Mouse (Mus musculus) splenic B cell, adult 2 months (primary cell): ENCODE measurements around the gene Osbpl3.
A peak's percentile ranks its signal among the peaks of the same experiment; 100 is the strongest.

ENCODE experiments used
- DNase-seq: peaks from one replicate; pipeline ENCODE4 v3.0.0-alpha.2; 2011; ENCODE audit warnings: low read depth, low spot score
- H3K27me3 ChIP-seq: 2 replicates; pipeline ENCODE4 v1.6.1; 2012; ENCODE audit warnings: mild to moderate bottlenecking, low read length, moderate library complexity, mixed read lengths; ENCODE audit not compliant: control insufficient read depth, poor library complexity, insufficient read depth, severe bottlenecking
- H3K36me3 ChIP-seq: 2 replicates; pipeline ENCODE4 v1.6.1; 2012; ENCODE audit warnings: mild to moderate bottlenecking, low read length, moderate library complexity, mixed read lengths; ENCODE audit not compliant: control insufficient read depth, poor library complexity, insufficient read depth, severe bottlenecking

Osbpl3 gene

GRCm38 (mm10) chr6:50400234-50400633 is 55.8 kb downstream of the Osbpl3 start:
- no peak for DNase-seq
- Histone ChIP-seq H3K36me3 (no peaks in the 10 kb centered on the region), H3K27me3 (no peaks in the 10 kb centered on the region)

- Histone ChIP-seq H3K27me3 (no peaks in the 10 kb centered on the region), H3K36me3 (no peaks in the 10 kb centered on the region)
- no peak for DNase-seq
Observed at GRCm38 (mm10) chr6:50399427-50400195, 56.4 kb downstream of the Osbpl3 start.

- no peak for DNase-seq
- H3K36me3 ChIP-seq, result no peaks in the 10 kb centered on the region
- H3K27me3 ChIP-seq, result no peaks in the 10 kb centered on the region
Observed at GRCm38 (mm10) chr6:50398324-50398723, 57.7 kb downstream of the Osbpl3 start.

GRCm38 (mm10) chr6:50397116-50397515 is 58.9 kb downstream of the Osbpl3 start:
- Histone ChIP-seq H3K36me3 (no peaks in the 10 kb centered on the region), H3K27me3 (no peaks in the 10 kb centered on the region)
- no peak for DNase-seq

- H3K36me3 ChIP-seq, result no peaks in the 10 kb centered on the region
- no peaks in the 10 kb centered on the region for H3K27me3 ChIP-seq
- no peak for DNase-seq
Observed at GRCm38 (mm10) chr6:50395641-50396312, 60.2 kb downstream of the Osbpl3 start.

- DNase-seq, result no peak
- Histone ChIP-seq H3K27me3 (no peaks in the 10 kb centered on the region), H3K36me3 (no peaks in the 10 kb centered on the region)
Observed at GRCm38 (mm10) chr6:50394432-50394831, 61.6 kb downstream of the Osbpl3 start.

GRCm38 (mm10) chr6:50393960-50394359 is 62.0 kb downstream of the Osbpl3 start:
- Histone ChIP-seq H3K36me3 (no peaks in the 10 kb centered on the region), H3K27me3 (no peaks in the 10 kb centered on the region)
- DNase-seq, result no peak

GRCm38 (mm10) chr6:50391951-50392350 is 64.0 kb downstream of the Osbpl3 start:
- Histone ChIP-seq H3K27me3 (no peaks in the 10 kb centered on the region), H3K36me3 (no peaks in the 10 kb centered on the region)
- no peak for DNase-seq

GRCm38 (mm10) chr6:50390313-50390712 is 65.7 kb downstream of the Osbpl3 start:
- Histone ChIP-seq H3K27me3 (no peaks in the 10 kb centered on the region), H3K36me3 (no peaks in the 10 kb centered on the region)
- DNase-seq, result no peak

GRCm38 (mm10) chr6:50387629-50388028 is 68.4 kb downstream of the Osbpl3 start:
- Histone ChIP-seq H3K36me3 (no peaks in the 10 kb centered on the region), H3K27me3 (no peaks in the 10 kb centered on the region)
- no peak for DNase-seq

- Histone ChIP-seq H3K27me3 (no peaks in the 10 kb centered on the region), H3K36me3 (no peaks in the 10 kb centered on the region)
- no peak for DNase-seq
Observed at GRCm38 (mm10) chr6:50386497-50386896, 69.5 kb downstream of the Osbpl3 start.

GRCm38 (mm10) chr6:50385451-50386013 is 70.5 kb downstream of the Osbpl3 start:
- Histone ChIP-seq H3K27me3 (no peaks in the 10 kb centered on the region), H3K36me3 (no peaks in the 10 kb centered on the region)
- no peak for DNase-seq

GRCm38 (mm10) chr6:50382711-50383110 is 73.3 kb downstream of the Osbpl3 start:
- DNase-seq, result no peak
- H3K27me3 ChIP-seq, result no peaks in the 10 kb centered on the region
- no peaks in the 10 kb centered on the region for H3K36me3 ChIP-seq

GRCm38 (mm10) chr6:50382196-50382595 is 73.8 kb downstream of the Osbpl3 start:
- H3K36me3 ChIP-seq, result no peaks in the 10 kb centered on the region
- no peaks in the 10 kb centered on the region for H3K27me3 ChIP-seq
- no peak for DNase-seq

GRCm38 (mm10) chr6:50381504-50382091 is 74.4 kb downstream of the Osbpl3 start:
- peak; percentile 62 for DNase-seq
- Histone ChIP-seq H3K36me3 (no peaks in the 10 kb centered on the region), H3K27me3 (no peaks in the 10 kb centered on the region)
